Mouse (Mus musculus): ENCODE measurements around the gene Slc8b1.

Gene Slc8b1

DNA sequence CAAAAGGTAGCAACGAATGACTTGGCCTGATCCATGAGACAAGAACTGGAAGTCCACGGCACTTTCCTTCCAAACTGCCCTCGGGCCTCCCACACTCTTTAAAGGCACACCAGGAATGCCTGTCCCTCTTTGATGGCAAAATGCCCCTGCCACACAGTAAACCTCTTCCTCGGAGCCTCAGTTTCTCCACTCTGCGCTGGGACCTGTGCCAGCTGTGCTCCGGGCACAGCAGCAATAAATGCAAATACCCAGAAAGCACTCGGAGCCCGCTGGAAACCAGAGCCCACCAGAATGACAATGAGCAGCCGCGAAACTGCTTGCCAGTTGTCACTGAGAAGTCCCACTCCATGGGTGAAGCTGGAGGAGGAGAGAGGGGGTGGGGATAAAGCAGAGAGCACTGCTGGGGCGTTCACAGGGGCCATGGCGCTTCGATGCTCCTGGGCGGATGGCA is 56.8 kb downstream of the Slc8b1 start:
- no peak for DNase-seq (ENCODE audit: low read depth)

DNA sequence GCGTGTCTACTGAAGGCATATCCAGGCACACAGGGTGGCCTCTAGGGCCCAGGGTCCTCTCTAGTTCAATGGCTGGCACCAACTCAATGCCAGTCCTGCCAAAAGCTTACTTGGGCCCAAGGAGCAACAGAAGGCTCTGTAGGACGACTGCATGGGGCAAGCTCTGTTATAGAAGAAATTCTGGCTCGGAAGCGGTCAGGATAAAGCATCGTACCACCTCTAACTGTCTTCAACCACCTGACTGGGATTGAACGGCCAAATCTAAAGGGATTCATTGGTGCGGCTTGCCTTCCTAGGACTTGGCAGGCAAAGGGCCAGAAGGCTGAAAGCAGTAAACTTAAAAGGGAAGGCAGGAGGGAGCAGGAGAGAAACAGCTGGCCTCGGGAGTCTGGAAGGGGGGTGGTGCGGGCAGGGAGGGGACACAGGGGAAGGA is 57.4 kb downstream of the Slc8b1 start:
- no peak for DNase-seq (ENCODE audit: low read depth)

DNA sequence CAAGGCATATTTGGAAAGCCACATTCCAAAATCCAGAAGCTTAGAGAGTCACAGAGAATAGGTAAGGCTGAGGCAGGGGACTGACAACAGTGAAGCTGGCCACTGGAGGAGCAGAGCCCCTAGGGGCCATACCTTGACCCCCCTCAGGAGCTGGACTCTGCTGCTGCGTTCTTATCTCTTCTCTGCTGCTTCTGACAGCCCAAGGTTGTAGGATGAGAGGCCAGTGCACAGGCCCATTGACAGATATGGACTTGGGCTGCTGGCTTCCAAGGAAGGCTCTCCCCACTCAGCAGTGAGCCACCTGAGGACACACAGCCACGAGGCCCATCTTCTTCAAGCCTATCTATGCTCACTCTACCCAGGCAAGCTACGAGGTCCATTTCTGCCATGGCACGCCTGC is 58.0 kb downstream of the Slc8b1 start:
- DNase-seq (ENCODE audit: low read depth), result no peak

DNA sequence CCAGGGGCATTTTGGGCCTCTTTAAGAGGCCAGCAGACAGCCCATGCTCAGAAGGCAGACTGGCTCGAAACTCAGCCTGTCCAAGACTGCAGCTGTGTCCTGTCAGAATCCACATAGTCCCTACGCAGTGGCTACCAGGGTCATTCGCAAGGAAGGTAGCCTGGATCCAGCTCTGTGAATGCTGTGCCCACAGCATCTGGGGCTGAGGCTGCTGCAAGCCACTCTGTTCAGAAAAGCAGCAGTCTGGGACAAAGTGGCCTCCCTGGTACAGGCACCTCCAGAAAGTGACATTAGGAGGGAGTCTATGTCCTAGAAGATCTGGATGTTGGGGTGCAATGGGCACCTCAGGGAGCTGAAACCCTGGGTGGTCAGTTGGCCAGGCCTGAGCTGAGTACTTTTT is 58.8 kb downstream of the Slc8b1 start:
- no peak for DNase-seq (ENCODE audit: low read depth)

DNA sequence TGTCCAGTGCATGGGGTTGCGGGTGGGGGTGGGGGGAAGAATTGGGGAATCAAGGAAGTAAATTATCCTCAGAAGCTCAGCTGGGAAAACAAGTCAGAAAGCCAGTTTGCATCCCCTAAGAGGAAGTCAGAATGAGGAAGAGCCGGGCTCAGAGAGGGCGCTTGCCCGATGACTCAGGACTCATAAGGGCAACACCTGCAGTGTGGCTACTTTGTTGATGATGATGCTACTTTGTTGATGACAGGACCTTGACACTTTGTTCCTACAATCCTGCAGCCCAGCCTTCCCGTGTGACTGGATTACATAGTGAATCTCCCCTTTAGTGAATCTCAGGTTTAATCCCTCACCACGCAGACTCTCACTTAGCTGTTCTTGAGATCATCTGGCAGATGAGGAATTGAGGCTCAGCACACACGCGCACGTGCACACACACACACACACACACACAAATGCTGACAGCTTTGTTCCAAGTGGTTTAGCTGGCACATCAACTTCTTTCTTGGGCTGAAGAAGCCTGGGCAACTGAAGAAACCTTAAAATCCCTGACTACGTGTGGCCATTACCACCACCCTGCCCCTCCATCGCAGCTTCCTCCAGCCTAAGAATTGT is 59.4 kb downstream of the Slc8b1 start:
- no peak for DNase-seq (ENCODE audit: low read depth)

DNA sequence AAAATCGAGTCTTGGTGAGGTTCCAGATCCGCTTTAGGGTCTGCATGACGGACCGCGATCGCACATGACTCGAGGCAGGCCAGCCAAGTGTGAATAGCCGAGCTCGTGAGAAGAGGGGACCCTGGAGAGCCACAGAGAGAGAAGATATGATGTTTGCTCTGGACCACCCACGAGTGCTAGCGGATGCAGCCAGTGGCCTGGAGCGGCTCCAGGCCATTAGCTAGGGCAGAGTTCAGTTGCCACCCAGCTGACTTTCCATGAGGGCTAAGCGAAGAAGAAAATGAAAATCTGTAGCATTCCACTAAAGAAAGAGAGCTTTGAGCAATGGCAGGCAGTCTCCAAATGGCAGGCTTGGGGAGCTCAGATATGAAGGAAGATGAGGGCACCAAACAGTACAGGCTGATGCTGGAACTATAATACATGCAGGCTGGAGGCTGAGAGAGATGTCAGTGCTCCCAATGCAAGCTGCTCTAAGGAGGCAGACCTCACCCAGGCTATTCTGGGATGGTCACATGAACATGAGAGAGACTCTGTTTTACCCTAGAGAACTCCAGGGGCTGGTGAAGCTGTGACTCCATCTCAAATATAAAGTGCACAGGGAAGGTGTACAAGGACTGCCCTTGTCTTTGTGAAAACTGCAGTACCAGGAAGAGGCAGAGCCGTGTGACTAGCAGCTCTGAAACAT is 60.2 kb downstream of the Slc8b1 start:
- no peak for DNase-seq (ENCODE audit: low read depth)

DNA sequence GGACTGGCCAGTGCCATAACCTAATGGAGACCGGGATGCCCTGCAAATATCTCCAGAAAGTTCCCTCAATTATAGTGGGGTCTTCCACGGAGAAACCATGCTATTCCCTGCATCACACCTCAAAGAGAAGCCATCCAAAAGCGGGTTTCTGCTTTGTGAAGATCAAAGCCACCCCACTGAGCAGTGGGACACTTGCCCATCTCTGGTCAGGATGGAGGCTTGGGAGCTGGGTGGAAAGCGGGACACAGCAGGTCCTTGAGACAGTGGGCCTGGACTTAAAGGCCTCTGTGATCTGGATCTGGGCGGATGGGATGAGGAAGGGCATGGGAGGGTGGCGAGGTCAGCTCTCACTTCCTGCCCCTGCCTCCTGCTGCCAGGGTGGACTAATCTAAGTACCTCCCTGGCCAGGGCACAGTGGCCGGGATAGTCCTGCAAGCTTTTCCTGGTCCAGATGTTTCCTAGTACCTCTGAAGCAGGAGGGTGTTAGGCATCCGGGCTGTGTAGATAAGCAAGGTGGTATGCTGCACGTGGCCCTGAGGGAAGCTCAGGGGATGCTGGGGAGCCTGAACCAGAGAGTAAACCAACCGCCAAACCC is 63.6 kb downstream of the Slc8b1 start:
- no peak for DNase-seq (ENCODE audit: low read depth)

DNA sequence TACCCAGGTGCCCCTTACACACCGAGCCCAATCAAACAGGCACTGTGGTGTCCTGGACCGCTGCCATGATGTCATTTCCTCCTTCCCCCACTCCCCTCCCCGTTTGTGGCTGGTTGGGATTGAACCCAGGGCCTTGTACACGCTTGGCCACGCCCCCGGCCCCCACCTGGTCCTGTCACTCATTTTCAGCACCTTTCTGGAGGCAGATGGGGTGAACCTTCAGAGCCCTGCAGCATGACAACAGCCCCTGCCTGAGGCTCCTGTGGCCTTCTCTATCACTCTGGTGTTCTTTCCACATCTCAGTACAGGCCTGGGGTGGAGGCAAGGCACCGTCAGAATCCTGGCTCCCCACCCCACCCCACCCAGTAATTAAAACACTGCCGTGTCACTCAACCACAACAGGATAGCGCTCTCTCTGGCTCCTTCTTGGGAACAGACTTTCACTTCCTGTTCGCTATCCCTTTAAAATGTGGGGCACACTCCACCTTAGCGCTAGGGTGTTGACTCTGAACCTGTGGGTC is 65.9 kb downstream of the Slc8b1 start:
- peak; percentile 57 for DNase-seq (ENCODE audit: low read depth)

DNA sequence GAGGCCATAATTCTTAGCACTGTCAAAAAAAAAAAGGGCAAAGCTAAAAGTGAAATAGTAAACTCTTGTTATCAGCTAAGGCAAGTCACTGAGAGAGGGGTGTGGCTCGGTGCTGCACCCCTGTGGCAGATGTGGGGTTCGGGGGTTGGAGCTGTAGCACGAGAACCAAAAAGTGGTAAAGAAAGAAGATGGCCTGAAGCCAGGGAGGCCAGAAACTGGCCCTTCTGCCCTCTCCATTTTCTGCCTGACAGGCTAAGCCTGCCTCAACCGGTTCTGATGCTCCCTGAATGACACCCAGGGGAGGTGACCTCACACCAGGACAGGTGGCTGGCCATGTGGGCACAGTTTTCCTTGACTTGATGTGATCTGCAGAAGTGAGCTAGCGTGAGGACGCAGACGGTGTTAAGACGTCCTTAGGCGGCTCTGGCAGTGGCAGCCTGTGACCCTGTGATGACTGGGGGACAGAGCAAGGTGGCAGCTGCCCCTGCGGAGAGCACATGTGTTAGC is 67.0 kb downstream of the Slc8b1 start:
- peak; percentile 62 for DNase-seq (ENCODE audit: low read depth)

DNA sequence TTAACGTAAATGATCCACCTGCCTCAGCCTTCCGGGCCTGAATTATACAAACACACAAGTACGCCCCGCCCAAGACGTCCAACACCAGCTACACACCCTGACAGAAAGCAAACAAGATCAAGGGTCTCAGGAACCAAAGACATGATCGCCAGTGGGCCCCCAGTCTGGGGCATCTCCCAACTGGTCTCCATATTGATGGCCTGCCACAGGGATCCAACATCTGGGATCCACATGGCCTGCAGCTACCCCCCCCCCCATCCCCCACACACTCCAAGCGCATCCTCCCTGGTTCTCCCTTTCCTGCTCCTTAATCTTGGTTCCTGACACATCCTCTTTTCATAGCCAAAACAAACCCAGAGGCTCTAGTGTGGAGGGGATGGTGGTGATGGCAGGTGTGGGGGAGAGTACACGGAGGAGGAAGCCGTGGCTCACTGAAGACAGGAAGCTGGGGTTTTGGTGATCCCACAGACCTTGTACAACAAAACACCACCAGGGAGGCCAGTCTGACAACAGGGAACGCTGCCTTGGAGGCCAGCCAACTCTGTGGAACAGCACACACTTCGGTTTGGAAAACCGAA is 67.6 kb downstream of the Slc8b1 start:
- peak; percentile 82 for DNase-seq (ENCODE audit: low read depth)

DNA sequence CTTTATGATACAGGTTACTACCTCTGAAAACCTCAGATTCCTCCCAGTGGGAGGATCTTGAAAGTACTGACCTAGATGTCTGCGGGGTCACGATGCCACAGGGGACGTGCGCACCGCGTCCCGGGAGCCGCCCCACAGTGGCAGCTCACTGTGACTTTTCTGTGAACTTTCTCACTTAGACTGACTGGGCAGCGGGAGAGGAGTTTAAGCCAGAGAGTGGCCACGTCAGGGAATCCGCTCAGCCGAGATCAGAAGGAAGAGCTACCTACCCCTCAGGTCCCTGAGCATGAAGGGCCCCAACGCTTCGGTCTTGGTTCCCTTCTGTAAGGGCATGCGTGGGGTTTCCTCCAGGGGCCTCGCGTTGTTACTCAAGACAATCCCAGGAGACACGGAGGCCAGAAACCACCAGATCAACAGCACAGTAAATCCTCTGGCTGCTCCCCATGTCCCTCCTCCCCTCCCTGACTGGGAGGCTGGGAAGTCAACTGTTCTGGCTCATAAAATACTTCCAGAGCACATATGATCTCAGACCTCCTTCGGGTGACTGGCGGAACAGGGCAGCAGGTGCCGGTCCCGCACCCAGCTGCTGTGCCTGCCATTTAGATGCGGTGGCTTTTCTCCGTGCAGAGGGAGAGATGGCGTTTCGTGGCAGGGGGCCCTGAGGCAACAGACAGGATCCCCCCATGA is 68.4 kb downstream of the Slc8b1 start:
- peak; percentile 59 for DNase-seq (ENCODE audit: low read depth)

DNA sequence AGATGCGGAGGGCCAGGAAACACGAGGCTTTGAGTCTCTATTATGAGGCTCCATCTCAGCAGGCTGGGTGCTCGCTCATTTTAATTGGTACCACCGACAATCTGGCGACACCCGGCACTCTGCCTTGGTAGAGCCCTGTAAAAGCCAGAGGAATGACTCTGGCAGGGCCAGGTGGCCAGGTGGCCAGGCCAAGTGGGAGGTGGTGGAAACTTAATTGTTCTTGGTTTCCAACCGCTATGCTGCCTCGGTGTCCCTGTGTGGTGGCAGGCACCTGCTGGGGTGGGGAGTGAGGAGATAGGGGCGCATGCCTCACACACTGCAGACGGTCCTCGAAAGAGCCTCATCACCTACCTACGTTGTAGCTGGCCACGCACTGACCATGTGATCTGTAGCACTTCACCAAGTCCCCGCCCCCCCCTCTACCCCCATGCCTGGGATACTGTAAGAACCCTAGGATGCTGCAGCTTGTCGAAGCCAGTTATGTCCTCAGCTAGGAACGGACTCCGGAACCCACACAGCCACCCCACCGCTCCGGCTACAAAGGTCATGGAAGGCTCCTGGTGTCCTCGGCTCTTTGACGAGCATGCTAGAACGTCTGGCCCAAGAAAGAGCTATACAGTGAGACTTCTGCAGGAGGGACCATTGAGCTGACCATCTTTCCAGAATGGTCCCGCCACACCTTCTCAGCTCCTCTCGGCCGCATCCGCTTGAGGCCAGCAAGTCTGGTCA is 69.1 kb downstream of the Slc8b1 start:
- DNase-seq (ENCODE audit: low read depth), result no peak

DNA sequence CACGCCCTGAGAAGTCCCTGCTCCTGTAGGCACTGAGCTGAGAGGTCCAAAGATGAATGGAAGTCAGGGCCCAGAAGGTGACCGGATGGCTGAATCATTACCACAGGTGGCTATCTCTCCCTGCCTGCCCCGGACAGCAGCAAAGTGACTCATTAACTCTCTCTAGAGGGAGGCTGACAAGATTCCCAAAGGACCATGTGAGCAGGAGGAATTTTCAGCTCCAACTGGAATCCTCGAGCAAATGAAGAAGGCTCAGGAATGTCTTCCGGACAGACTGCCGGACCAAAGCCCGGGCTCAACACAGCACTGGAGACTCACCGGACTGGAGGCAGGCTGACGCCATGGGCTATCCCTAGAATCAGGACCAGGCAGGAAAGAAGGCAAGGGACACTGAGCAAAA is 71.0 kb downstream of the Slc8b1 start:
- DNase-seq (ENCODE audit: low read depth), result no peak

DNA sequence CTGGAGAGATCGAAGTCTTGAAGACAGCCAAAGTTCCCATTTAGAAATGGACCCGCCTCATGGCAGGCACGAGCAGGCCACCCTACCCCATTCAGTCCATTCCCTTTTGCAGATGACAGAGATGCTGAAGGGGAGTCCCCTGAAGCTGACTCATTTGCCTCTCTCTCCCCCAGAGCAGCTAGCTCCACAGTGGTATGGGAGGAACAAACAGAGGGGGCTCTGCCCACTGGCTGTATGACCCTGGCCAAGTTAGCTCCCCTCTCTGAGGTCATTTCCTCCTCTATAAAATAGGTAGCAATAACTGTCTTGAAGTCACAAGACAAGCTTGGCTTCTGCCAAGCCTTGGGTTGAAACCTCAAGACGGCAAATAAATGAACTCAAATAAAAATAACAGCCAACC is 72.5 kb downstream of the Slc8b1 start:
- no peak for DNase-seq (ENCODE audit: low read depth)
